Mouse (Mus musculus): ENCODE measurements around the gene Olfr1217. TPM values are rescaled to one million over a fixed set of nuclear protein-coding genes. Genes with fewer than 3 reads are reported as not detected.
"Not testable (repeated sequence)": the region's sequence is repeated elsewhere in the genome, so short reads cannot be mapped to it uniquely, and the experiment has no call there.

Olfr1217 gene
- total RNA-seq (2014; rRNA removed) = not detected in 2 replicates
- not detected in 2 replicates for polyA plus RNA-seq (2012; rRNA removed)

DNA sequence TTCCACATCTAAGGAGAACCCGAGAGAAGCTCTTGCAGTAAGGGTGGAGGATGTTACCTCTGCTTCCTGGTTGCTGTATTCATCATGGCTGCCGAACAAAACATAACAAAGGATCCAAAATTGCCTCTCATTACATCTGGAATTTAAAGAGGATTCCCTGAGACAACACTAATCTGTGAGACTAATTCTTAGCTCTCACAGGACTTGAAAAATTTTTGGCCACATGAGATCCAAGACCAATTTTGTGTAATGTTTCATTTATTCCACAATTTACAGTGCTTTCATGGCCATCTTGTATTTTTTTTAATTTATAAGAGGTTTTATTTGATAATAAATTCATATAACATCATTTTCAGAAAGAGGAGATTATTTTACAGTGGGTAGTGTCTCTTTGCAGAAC, at the start of gene Olfr1217:
Gene Olfr1217 (minus strand): TSS at position 101 of the 400 bp plus-strand sequence.
- no peak for DNase-seq (ENCODE audit: extremely low read depth, low read depth, low spot score)
- Histone ChIP-seq H3K27ac (replicated peaks; ENCODE audit: insufficient read depth, low read depth, low read length) (no peak within 1 kb of the TSS), H3K4me1 (ENCODE audit: control insufficient read depth, insufficient read depth, low read length) (no peaks in the 10 kb centered on the region), H3K27me3 (ENCODE audit: control insufficient read depth, insufficient read depth, low read length) (no peaks in the 10 kb centered on the region), H3K4me3 (ENCODE audit: insufficient read depth, low read depth, low read length) (no peak within 1 kb of the TSS), H3K36me3 (ENCODE audit: control insufficient read depth, insufficient read depth, low read length) (no peaks in the 10 kb centered on the region), H3K9ac (ENCODE audit: low read depth, low read length) (no peak within 1 kb of the TSS), H3K79me2 (ENCODE audit: control insufficient read depth, insufficient read depth, low read length) (no peaks in the 10 kb centered on the region)
- WGBS = 48% methylated on average over 2 of the region's 2 CpGs
- TF ChIP-seq CTCF (IDR thresholded peaks at IDR 0.05; ENCODE audit: low read depth, low read length) = no peak
- TF ChIP-seq POLR2A (IDR thresholded peaks at IDR 0.05; ENCODE audit: extremely low read depth, insufficient read depth, low read length) = no peak

DNA sequence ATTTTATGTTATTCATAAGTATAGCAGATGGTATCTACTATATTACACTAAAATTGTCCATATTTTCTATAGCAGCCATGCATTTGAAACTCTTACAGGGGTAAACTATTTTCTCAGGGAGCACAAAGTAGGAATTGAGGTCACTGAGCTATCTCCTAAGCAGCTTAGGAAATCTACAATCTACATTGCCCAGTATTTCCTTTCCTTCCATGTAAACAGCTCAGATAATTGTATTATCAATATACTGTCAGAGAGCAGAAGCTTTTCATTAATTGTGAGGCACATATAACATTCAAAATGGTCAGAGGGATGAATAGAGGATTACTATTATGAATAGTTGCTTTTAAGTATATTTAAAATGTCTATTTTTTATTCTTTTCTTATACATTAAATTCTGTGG, 49.6 kb upstream of the Olfr1217 start:
- Histone ChIP-seq H3K36me3 (ENCODE audit: control insufficient read depth, insufficient read depth, low read length) (no peaks in the 10 kb centered on the region), H3K4me1 (ENCODE audit: control insufficient read depth, insufficient read depth, low read length) (no peaks in the 10 kb centered on the region), H3K79me2 (ENCODE audit: control insufficient read depth, insufficient read depth, low read length) (no peaks in the 10 kb centered on the region), H3K4me3 (ENCODE audit: insufficient read depth, low read depth, low read length) (no peak overlapping the region), H3K27me3 (ENCODE audit: control insufficient read depth, insufficient read depth, low read length) (no peaks in the 10 kb centered on the region), H3K27ac (replicated peaks; ENCODE audit: insufficient read depth, low read depth, low read length) (no peak overlapping the region), H3K9ac (ENCODE audit: low read depth, low read length) (no peak overlapping the region)
- TF ChIP-seq POLR2A (IDR thresholded peaks at IDR 0.05; ENCODE audit: extremely low read depth, insufficient read depth, low read length) (no peak), CTCF (IDR thresholded peaks at IDR 0.05; ENCODE audit: low read depth, low read length) (no peak)
- no peak for DNase-seq (ENCODE audit: extremely low read depth, low read depth, low spot score)

DNA sequence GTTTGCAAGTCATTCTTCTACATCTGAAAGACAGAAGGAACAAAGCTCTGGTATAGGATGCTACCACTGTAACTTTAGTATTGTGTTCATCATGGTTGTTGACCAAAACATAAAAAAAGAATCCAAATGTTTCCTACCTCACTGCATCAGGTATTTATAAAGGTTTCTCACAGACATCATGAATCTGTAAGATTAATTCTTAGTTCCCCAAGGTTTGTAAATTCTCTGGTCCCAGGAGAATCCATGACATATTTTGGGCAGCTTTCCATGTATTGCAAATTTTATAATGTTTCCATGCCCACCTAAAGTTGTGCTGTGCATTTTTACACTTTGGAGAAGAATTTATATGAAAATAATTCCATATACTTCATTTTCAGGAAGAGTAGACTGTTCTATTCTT, 29.2 kb upstream of the Olfr1217 start, which contains the start of gene Olfr1218:
Gene Olfr1218 (minus strand): TSS at position 101 of the 400 bp plus-strand sequence.
- Histone ChIP-seq H3K27me3 (ENCODE audit: control insufficient read depth, insufficient read depth, low read length) (no peaks in the 10 kb centered on the region), H3K9ac (ENCODE audit: low read depth, low read length) (no peak within 1 kb of the TSS), H3K4me1 (ENCODE audit: control insufficient read depth, insufficient read depth, low read length) (no peaks in the 10 kb centered on the region), H3K27ac (replicated peaks; ENCODE audit: insufficient read depth, low read depth, low read length) (no peak within 1 kb of the TSS), H3K4me3 (ENCODE audit: insufficient read depth, low read depth, low read length) (no peak within 1 kb of the TSS), H3K79me2 (ENCODE audit: control insufficient read depth, insufficient read depth, low read length) (no peaks in the 10 kb centered on the region), H3K36me3 (ENCODE audit: control insufficient read depth, insufficient read depth, low read length) (no peaks in the 10 kb centered on the region)
- no peak for DNase-seq (ENCODE audit: extremely low read depth, low read depth, low spot score)
- TF ChIP-seq POLR2A (IDR thresholded peaks at IDR 0.05; ENCODE audit: extremely low read depth, insufficient read depth, low read length) = no peak
- TF ChIP-seq CTCF (IDR thresholded peaks at IDR 0.05; ENCODE audit: low read depth, low read length) = no peak

DNA sequence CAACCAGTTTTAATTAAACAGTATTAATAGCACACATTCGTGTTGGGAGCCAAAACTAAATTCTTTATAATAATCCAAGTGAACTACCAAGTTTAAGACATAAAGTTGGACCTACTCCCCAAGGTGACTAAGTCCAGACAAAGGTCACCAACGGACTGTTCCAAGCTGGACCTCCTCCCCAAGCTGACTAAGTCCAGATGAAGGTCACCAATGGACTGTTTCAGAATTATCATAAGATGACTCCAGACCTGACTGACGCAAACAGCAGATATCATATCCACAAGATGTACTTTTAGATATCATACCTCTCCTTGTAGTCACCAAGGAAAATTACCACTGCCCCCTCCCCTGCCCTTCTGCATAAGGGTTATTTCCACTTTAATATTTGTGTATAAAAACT, 10.4 kb downstream of the Olfr1217 start:
- H3K79me2 ChIP-seq (ENCODE audit: control insufficient read depth, insufficient read depth, low read length); H3K4me3 ChIP-seq (ENCODE audit: insufficient read depth, low read depth, low read length): not testable (repeated sequence)

DNA sequence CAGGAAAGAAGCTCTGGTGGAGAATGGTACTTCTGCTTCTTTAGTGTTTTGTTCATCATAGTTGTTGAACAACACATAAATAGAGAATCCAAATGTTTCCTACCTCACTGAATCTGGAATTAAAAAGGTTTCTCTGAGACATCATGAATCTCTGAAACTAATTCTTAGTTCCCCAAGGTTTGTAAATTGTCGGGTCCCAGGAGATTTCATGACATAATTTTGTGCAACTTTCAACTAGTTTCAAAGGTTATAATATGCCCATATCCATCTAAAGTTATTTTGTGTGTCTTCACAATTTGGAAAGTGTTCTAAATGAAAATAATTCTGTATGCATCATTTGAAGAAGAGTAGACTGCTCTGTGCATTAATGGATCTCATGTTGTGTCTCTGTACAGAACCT, 13.6 kb downstream of the Olfr1217 start, which contains the start of gene Olfr1216:
Gene Olfr1216 (minus strand): TSS at position 101 of the 400 bp plus-strand sequence.
- Histone ChIP-seq H3K27me3 (ENCODE audit: control insufficient read depth, insufficient read depth, low read length) (no peaks in the 10 kb centered on the region), H3K36me3 (ENCODE audit: control insufficient read depth, insufficient read depth, low read length) (no peaks in the 10 kb centered on the region), H3K9ac (ENCODE audit: low read depth, low read length) (no peak within 1 kb of the TSS), H3K79me2 (ENCODE audit: control insufficient read depth, insufficient read depth, low read length) (no peaks in the 10 kb centered on the region), H3K4me1 (ENCODE audit: control insufficient read depth, insufficient read depth, low read length) (no peaks in the 10 kb centered on the region), H3K27ac (replicated peaks; ENCODE audit: insufficient read depth, low read depth, low read length) (no peak within 1 kb of the TSS), H3K4me3 (ENCODE audit: insufficient read depth, low read depth, low read length) (no peak within 1 kb of the TSS)
- WGBS = 59% methylated on average over 1 of the region's 1 CpGs
- no peak for DNase-seq (ENCODE audit: extremely low read depth, low read depth, low spot score)
- no peak for TF ChIP-seq POLR2A (IDR thresholded peaks at IDR 0.05; ENCODE audit: extremely low read depth, insufficient read depth, low read length)
- TF ChIP-seq CTCF (IDR thresholded peaks at IDR 0.05; ENCODE audit: low read depth, low read length) = no peak

More for the DNA sequence above, 10.4 kb downstream of the Olfr1217 start:
- DNase-seq (ENCODE audit: extremely low read depth, low read depth, low spot score); H3K4me1 ChIP-seq (ENCODE audit: control insufficient read depth, insufficient read depth, low read length); H3K27ac ChIP-seq (replicated peaks; ENCODE audit: insufficient read depth, low read depth, low read length); H3K36me3 ChIP-seq (ENCODE audit: control insufficient read depth, insufficient read depth, low read length); H3K9ac ChIP-seq (ENCODE audit: low read depth, low read length); H3K27me3 ChIP-seq (ENCODE audit: control insufficient read depth, insufficient read depth, low read length): not testable (repeated sequence)
- WGBS = 61% methylated on average over 3 of the region's 3 CpGs

DNA sequence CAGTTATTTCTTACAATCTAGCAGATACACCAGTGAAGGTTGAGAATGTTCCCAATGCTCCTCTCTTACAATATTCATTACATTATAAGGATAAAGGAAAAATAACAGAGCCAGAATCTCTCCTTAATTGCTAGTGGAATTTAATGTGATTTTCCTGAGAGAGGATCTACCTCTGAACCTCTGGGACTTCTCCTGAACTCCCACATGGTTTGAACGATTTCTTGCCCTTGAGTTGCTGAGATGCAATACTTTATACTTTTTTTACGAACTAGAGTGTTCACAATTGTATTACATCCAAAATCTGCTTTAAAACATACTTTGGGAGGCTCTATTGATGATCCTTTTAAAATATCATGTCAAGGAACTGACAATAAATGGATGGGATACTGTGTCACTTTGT, 25.0 kb downstream of the Olfr1217 start, which contains the start of gene Olfr1215:
Gene Olfr1215 (minus strand): TSS at position 101 of the 400 bp plus-strand sequence.
- no peak for DNase-seq (ENCODE audit: extremely low read depth, low read depth, low spot score)

More for the DNA sequence above, 25.0 kb downstream of the Olfr1217 start, which contains the start of gene Olfr1215:
- no peak for TF ChIP-seq POLR2A (IDR thresholded peaks at IDR 0.05; ENCODE audit: extremely low read depth, insufficient read depth, low read length)
- no peak for TF ChIP-seq CTCF (IDR thresholded peaks at IDR 0.05; ENCODE audit: low read depth, low read length)
- Histone ChIP-seq H3K4me3 (ENCODE audit: insufficient read depth, low read depth, low read length) (no peak within 1 kb of the TSS), H3K27me3 (ENCODE audit: control insufficient read depth, insufficient read depth, low read length) (no peaks in the 10 kb centered on the region), H3K9ac (ENCODE audit: low read depth, low read length) (no peak within 1 kb of the TSS), H3K4me1 (ENCODE audit: control insufficient read depth, insufficient read depth, low read length) (no peaks in the 10 kb centered on the region), H3K36me3 (ENCODE audit: control insufficient read depth, insufficient read depth, low read length) (no peaks in the 10 kb centered on the region), H3K79me2 (ENCODE audit: control insufficient read depth, insufficient read depth, low read length) (no peaks in the 10 kb centered on the region), H3K27ac (replicated peaks; ENCODE audit: insufficient read depth, low read depth, low read length) (no peak within 1 kb of the TSS)
- 46% methylated on average over 2 of the region's 2 CpGs for WGBS

Measured in liver, adult 2 months (tissue).